Mouse (Mus musculus) thymus, adult 2 months (tissue): ENCODE measurements around the gene Olfr1396. TPM values are rescaled to one million over a fixed set of nuclear protein-coding genes. Genes with fewer than 3 reads are reported as not detected.

ENCODE experiments used
- DNase-seq: peaks from one replicate; pipeline ENCODE4 v3.0.0; 2021
- H3K27ac ChIP-seq: fragments of 200-500 bp; 2 replicates; pipeline ENCODE4 v1.5.1; 2012; ENCODE audit warnings: low read length, control low read depth; ENCODE audit not compliant: control insufficient read depth, insufficient read depth
- H3K27me3 ChIP-seq: fragments of 200-500 bp; 2 replicates; pipeline ENCODE4 v1.6.1; 2012; ENCODE audit warnings: mild to moderate bottlenecking, low read length, moderate library complexity, mixed read lengths; ENCODE audit not compliant: control insufficient read depth, insufficient read depth
- H3K36me3 ChIP-seq: fragments of 200-500 bp; 2 replicates; pipeline ENCODE4 v1.6.1; 2012; ENCODE audit warnings: mild to moderate bottlenecking, low read length, moderate library complexity; ENCODE audit not compliant: control insufficient read depth, insufficient read depth
- H3K4me1 ChIP-seq: fragments of 200-500 bp; replicated peaks from 2 replicates; pipeline ENCODE4 v1.6.1; 2012; ENCODE audit warnings: low read length; ENCODE audit not compliant: control insufficient read depth, insufficient read depth
- H3K4me3 ChIP-seq: fragments of 200-500 bp; 2 replicates; pipeline ENCODE4 v1.5.1; 2012; ENCODE audit warnings: mild to moderate bottlenecking, low read length, control low read depth, moderate library complexity; ENCODE audit not compliant: control insufficient read depth, insufficient read depth
- CTCF ChIP-seq: fragments of 200-500 bp; IDR thresholded peaks from 2 replicates; pipeline ENCODE4 v1.5.1; 2012; ENCODE audit warnings: mild to moderate bottlenecking, control low read depth, low read length, moderate library complexity, borderline replicate concordance; ENCODE audit not compliant: control insufficient read depth, poor library complexity, insufficient read depth; ENCODE audit errors: extremely low read depth
- POLR2A ChIP-seq: fragments of 200-500 bp; IDR thresholded peaks from 2 replicates; pipeline ENCODE4 v1.6.1; 2012; ENCODE audit warnings: mild to moderate bottlenecking, low read length, control low read depth, moderate library complexity; ENCODE audit not compliant: control insufficient read depth, poor library complexity, insufficient read depth; ENCODE audit errors: extremely low read depth
- WGBS: fragments of 180-500 bp; shearing (Covaris S2); methylation state at CpG from one replicate; pipeline ENCODE4 v1.1.7; 2018; 5-methylcytosine and 5-hydroxymethylcytosine counted together
- polyA plus RNA-seq: library from polyadenylated mRNA; depleted of rRNA; stranded (reverse); fragments of >200 nt; gene quantifications from 2 replicates; pipeline ENCODE4 v1.2.3, GENCODE M21; 2012

Olfr1396 gene
- polyA plus RNA-seq, 1 experiment, result 0.19 TPM

DNA sequence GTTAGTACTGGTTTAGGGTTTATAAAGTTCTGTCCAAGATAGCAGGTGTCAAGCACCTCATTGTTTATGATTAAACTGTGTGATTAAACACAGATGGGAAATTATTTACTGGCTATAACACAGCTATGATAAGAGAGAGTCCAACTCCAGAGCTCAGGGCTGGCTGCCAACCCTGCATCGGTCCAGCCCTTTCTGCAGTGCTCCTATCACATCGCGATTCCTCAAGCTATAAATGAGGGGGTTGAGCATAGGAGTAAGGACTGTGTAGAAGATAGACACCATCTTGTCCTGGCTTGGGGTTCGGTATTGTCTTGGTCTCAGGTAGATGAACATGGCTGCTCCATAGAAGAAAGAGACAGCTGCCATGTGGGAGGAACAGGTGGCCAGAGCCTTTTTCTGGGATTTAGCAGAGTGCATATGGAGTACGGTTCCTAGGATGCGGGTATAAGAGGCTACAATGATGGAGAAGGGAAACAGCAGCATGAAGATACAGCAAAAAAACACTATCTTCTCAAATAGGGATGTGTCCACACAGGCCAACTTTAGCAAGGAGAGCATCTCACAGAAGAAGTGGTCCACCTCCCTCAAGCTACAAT, 2.0 kb downstream of the Olfr1396 start:
- TF ChIP-seq CTCF (no peak), POLR2A (no peak)
- 95% methylated on average over 6 of the region's 6 CpGs for WGBS
- no peak overlapping the region for H3K27ac ChIP-seq
- no peak for DNase-seq
- no peaks in the 10 kb centered on the region for H3K4me1 ChIP-seq
- no peaks in the 10 kb centered on the region for H3K36me3 ChIP-seq
- no peaks in the 10 kb centered on the region for H3K27me3 ChIP-seq
- H3K4me3 ChIP-seq, result no peak overlapping the region

DNA sequence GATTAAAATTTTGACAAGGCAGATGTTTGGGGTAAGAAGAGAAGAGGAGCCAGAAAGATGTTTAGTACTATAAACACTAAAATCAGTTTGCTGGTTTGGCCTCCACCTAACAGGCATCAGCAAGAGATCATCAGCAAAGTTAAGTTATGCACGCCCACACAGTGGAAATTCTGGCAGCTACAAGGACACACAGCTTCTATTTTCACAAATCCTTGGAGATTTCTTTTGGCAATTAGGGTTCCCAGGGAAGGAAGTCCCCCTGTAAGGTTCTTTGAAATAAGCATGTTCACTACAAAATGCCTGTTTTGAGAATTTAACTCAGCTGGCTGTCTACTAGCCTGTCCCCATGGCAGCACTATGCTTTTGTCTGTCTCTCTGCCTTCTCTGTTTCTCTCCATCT, 3.7 kb downstream of the Olfr1396 start:
- no peak for TF ChIP-seq POLR2A
- no peak for TF ChIP-seq CTCF
- Histone ChIP-seq H3K4me1 (no peaks in the 10 kb centered on the region), H3K27ac (no peak overlapping the region), H3K36me3 (no peaks in the 10 kb centered on the region), H3K27me3 (no peaks in the 10 kb centered on the region), H3K4me3 (no peak overlapping the region)
- WGBS, result 87% methylated on average over 1 of the region's 1 CpGs
- DNase-seq, result no peak

DNA sequence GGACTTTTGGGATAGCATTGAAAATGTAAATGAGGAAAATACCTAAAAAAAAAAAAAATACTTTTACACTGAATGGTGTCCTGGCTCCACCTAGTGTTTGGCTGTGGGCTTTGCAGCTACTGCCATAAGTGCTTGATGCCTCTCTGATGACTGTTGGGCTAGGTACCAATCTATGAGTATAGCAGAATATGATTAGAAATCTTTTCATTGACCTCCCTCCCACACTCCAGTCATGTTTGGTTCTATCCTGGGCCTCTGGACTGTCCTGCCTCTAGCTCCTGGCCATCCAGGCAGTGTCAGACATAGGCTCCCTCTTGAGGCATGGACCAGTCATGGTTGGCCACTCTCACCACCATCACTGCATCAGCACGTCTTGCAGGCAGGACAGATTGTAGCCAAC, 5.8 kb downstream of the Olfr1396 start:
- no peak overlapping the region for H3K27ac ChIP-seq
- WGBS, result 58% methylated on average over 1 of the region's 1 CpGs
- peak; percentile 47 for DNase-seq
- no peaks in the 10 kb centered on the region for H3K36me3 ChIP-seq
- no peak for TF ChIP-seq CTCF
- no peak for TF ChIP-seq POLR2A
- no peaks in the 10 kb centered on the region for H3K4me1 ChIP-seq
- no peaks in the 10 kb centered on the region for H3K27me3 ChIP-seq
- H3K4me3 ChIP-seq, result no peak overlapping the region

DNA sequence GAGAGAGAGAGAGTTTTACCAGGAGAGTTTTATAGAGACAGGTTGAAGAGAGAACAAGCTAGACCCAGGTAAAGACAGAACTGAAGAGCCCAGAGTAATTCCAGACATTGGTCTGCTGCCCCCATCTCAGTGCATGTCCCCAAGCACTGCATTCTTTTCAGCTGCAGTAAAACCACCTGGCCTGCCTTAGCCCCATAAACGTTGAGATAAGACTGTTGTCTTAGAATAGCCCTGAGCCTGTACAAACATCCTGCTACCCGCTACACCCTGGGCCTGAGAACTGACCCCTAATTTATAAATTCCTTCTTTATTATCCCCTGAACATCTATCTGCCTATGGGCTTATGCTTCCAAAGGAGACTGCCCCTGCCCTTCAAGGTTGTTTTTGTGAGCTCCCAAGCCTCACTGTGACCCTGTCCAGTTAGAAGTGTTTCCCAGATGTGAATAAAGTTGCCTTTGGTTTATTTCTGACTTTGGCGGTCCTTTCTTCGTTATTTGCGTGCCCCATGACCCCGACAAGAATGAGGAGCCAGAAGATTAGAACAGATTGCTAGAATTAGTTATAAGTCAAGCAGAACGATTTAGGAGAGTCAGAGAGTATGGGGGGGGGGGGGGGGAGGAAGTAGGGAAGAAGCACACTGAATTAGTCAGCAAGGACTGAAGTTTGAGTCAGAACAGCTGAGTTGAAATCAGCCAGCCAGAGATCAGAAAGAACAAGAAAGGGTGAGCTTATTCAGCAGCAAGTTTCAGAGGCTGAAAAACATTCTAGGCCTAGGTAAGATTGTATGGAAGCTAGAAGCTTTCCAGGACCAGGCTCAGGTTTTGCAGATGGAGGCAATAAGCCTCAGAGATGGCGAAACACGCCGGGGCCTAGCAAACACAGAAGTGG, 6.8 kb downstream of the Olfr1396 start:
- Histone ChIP-seq H3K4me3 (no peak overlapping the region), H3K27ac (no peak overlapping the region), H3K27me3 (no peaks in the 10 kb centered on the region), H3K4me1 (peaks cover 3% of the 10 kb centered on the region), H3K36me3 (no peaks in the 10 kb centered on the region)
- no peak for DNase-seq
- 85% methylated on average over 10 of the region's 10 CpGs for WGBS
- TF ChIP-seq CTCF (no peak), POLR2A (no peak)

DNA sequence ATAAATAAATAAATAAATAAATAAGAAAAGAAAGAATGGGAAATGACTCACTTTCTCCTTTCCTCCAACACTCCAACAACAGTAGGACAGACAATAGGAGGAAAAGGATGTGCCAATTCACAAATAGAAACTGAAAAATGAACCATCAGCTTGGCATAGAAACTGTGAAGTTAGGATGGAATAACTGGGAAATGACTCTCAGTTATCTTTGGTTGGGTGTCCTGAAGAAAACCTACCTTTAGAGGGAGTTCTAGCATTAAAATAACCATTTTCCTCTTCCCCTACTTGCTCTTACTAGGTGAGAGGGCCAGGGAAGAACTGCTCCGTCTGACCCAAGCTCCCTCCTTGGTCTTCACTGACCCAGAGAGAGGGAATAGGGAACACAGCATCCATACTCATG, 8.9 kb downstream of the Olfr1396 start:
- H3K4me1 ChIP-seq, result peaks cover 18% of the 10 kb centered on the region
- no peaks in the 10 kb centered on the region for H3K27me3 ChIP-seq
- no peak overlapping the region for H3K27ac ChIP-seq
- no peaks in the 10 kb centered on the region for H3K36me3 ChIP-seq
- DNase-seq, result no peak
- TF ChIP-seq POLR2A, result no peak
- TF ChIP-seq CTCF, result no peak
- 93% methylated on average over 1 of the region's 1 CpGs for WGBS
- H3K4me3 ChIP-seq, result no peak overlapping the region

DNA sequence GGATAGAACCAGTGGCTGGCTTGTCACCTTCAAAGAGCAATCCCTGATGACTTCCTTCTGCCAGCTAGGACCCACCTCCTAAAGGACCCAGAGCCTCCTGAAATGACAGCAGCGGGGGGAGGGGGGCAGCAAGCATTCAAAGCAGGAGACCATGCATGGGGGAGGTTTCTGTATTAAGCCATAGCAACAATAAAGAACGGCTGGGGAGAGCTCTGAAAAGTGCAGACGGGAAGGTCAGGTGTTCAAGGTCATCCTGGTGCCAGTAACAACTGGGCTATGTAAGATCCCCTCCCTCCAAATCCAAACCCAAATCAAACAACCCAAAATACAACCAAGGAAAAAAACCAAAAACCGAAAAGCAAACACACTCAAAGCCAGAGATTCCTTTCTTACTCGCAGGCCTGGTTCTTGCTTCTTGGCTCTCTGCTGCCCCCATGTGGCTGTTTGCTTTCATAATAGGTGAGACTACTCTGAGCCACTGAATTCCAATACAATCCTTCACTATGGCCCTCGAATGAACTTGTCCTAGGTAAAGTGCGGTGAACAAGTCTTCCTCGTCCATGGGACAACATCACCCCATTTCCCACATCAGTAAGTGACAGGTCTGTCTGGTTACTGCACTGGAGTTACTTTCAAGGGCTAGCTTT, 11.5 kb downstream of the Olfr1396 start:
- peaks cover 26% of the 10 kb centered on the region for H3K4me1 ChIP-seq
- no peak overlapping the region for H3K4me3 ChIP-seq
- 31% methylated on average over 8 of the region's 8 CpGs for WGBS
- no peaks in the 10 kb centered on the region for H3K36me3 ChIP-seq
- H3K27me3 ChIP-seq, result no peaks in the 10 kb centered on the region
- DNase-seq, result peak; percentile 90
- TF ChIP-seq POLR2A, result no peak
- no peak for TF ChIP-seq CTCF
- no peak overlapping the region for H3K27ac ChIP-seq

DNA sequence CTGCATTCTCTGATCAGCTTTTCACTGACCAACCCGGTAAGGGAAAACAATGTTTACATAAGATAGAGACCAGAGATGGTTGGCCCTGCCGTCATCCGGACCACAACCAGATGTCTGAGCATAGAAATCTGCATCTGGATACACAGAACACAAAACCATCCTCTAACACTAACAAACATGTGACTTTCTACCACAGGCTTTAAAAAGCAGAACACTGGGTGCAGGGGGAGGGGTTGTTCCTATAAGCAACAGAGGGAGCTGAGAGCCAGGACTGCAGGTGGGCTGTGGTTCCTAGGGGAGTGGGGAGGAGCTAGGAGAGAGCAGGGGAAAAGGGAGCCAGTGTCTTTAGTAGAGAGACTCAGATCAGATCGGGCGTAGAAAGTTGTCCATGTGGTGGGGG, 13.2 kb downstream of the Olfr1396 start:
- no peak overlapping the region for H3K4me3 ChIP-seq
- H3K36me3 ChIP-seq, result peaks cover under 1% of the 10 kb centered on the region; the same call in 1 of the 2 replicates
- TF ChIP-seq CTCF (no peak), POLR2A (no peak)
- H3K27me3 ChIP-seq, result no peaks in the 10 kb centered on the region
- 6% methylated on average over 5 of the region's 5 CpGs for WGBS
- peaks cover 26% of the 10 kb centered on the region for H3K4me1 ChIP-seq
- H3K27ac ChIP-seq, result peak overlapping the region; percentile 67
- DNase-seq, result peak; percentile 67
